Mouse (Mus musculus): ENCODE data around the gene Calhm1. TPM values are rescaled to one million over a fixed set of nuclear protein-coding genes. Genes with fewer than 3 reads are reported as not detected.

The Calhm1 gene
- polyA plus RNA-seq, 1 experiment from 2014 or later: not detected

DNA sequence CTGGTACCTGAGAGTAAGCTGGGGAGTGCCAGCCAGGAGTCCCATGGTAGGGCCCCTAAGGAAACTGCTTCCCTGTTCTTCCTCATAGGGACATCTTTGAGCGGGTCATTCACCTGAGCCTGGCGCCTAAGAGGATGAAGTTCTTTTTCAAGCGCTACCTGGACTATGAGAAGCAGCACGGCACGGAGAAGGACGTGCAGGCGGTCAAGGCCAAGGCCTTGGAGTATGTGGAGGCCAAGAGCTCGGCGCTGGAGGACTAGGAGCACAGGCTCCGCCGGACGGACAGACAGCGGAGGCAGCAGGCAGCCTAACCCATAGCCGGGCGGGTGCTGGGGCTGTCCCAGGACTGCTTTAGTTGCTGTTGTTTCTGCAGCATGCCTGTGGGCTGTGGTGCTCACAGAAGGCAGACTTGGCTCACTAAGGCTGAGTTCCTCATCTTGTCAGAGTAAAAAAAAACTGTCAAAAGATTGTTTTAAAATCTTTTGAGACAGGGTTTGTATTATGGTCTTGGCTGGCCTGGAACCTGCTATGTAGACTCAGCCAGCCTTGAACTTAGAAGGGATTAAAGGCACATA lies 13.4 kb downstream of the Calhm1 start:
- no peaks in the 10 kb centered on the region for H3K4me1 ChIP-seq (replicated peaks; ENCODE audit: control insufficient read depth, insufficient read depth, low read length)
- H3K36me3 ChIP-seq (ENCODE audit: control insufficient read depth, insufficient read depth, low read length): peaks cover 10% of the 10 kb centered on the region; the same call in 1 of the 2 replicates
- no peaks in the 10 kb centered on the region for H3K9me3 ChIP-seq (ENCODE audit: control insufficient read depth, low read length)
- H3K27ac ChIP-seq (ENCODE audit: low read depth, low read length): no peak overlapping the region
- DNase-seq (ENCODE audit: low spot score) (no peak), ATAC-seq (replicated peaks; ENCODE audit: low FRiP score) (no peak)
- H3K27me3 ChIP-seq (ENCODE audit: control insufficient read depth, insufficient read depth, low read length): no peaks in the 10 kb centered on the region
- no peak overlapping the region for H3K4me3 ChIP-seq (ENCODE audit: low read depth, low read length)
- no peak overlapping the region for H3K9ac ChIP-seq (ENCODE audit: low read length)
- H3K4me2 ChIP-seq (ENCODE audit: low read depth, low read length, severe bottlenecking): no peak overlapping the region
- 97% methylated on average over 15 of the region's 15 CpGs for WGBS

GRCm38 (mm10) chr19:47128835-47129234 lies 15.2 kb downstream of the Calhm1 start:
- WGBS: 93% methylated on average over 11 of the region's 11 CpGs
- no peak overlapping the region for H3K4me3 ChIP-seq (ENCODE audit: low read depth, low read length)
- H3K27ac ChIP-seq (ENCODE audit: low read depth, low read length): no peak overlapping the region
- H3K4me2 ChIP-seq (ENCODE audit: low read depth, low read length, severe bottlenecking): no peak overlapping the region
- no peaks in the 10 kb centered on the region for H3K27me3 ChIP-seq (ENCODE audit: control insufficient read depth, insufficient read depth, low read length)
- no peak for ATAC-seq (replicated peaks; ENCODE audit: low FRiP score)
- H3K9me3 ChIP-seq (ENCODE audit: control insufficient read depth, low read length): no peaks in the 10 kb centered on the region
- H3K9ac ChIP-seq (ENCODE audit: low read length): no peak overlapping the region
- H3K36me3 ChIP-seq (ENCODE audit: control insufficient read depth, insufficient read depth, low read length): peaks cover 10% of the 10 kb centered on the region; the same call in 1 of the 2 replicates
- no peak for DNase-seq (ENCODE audit: low spot score)
- H3K4me1 ChIP-seq (replicated peaks; ENCODE audit: control insufficient read depth, insufficient read depth, low read length): no peaks in the 10 kb centered on the region

DNA sequence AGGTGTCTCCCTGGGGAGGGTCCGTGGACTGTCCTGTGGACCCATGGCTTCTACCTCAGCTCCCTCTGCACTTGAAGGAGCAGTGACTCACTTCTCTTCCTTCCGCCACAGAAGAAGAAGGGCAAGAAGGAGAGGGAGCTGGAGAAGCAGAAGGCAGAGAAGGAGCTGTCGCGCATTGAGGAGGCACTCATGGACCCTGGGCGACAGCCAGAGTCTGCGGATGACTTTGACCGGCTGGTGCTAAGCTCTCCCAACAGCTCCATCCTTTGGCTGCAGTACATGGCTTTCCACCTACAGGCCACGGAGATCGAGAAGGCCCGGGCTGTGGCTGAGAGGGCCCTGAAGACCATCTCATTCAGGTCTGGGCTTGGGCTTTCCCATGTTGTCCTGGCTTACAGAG lies 15.9 kb downstream of the Calhm1 start:
- Histone ChIP-seq H3K36me3 (ENCODE audit: control insufficient read depth, insufficient read depth, low read length) (peaks cover 10% of the 10 kb centered on the region; the same call in 1 of the 2 replicates), H3K4me3 (ENCODE audit: low read depth, low read length) (no peak overlapping the region), H3K4me2 (ENCODE audit: low read depth, low read length, severe bottlenecking) (no peak overlapping the region), H3K27me3 (ENCODE audit: control insufficient read depth, insufficient read depth, low read length) (no peaks in the 10 kb centered on the region), H3K9me3 (ENCODE audit: control insufficient read depth, low read length) (no peaks in the 10 kb centered on the region), H3K4me1 (replicated peaks; ENCODE audit: control insufficient read depth, insufficient read depth, low read length) (no peaks in the 10 kb centered on the region), H3K9ac (ENCODE audit: low read length) (no peak overlapping the region), H3K27ac (ENCODE audit: low read depth, low read length) (no peak overlapping the region)
- ATAC-seq (replicated peaks; ENCODE audit: low FRiP score) (no peak), DNase-seq (ENCODE audit: low spot score) (no peak)
- 97% methylated on average over 10 of the region's 10 CpGs for WGBS

- no peaks in the 10 kb centered on the region for H3K27me3 ChIP-seq (ENCODE audit: control insufficient read depth, insufficient read depth, low read length)
- peaks cover 6% of the 10 kb centered on the region; the same call in 1 of the 2 replicates for H3K36me3 ChIP-seq (ENCODE audit: control insufficient read depth, insufficient read depth, low read length)
- H3K9me3 ChIP-seq (ENCODE audit: control insufficient read depth, low read length): no peaks in the 10 kb centered on the region
- H3K4me3 ChIP-seq (ENCODE audit: low read depth, low read length): no peak overlapping the region
- no peaks in the 10 kb centered on the region for H3K4me1 ChIP-seq (replicated peaks; ENCODE audit: control insufficient read depth, insufficient read depth, low read length)
- ATAC-seq (replicated peaks; ENCODE audit: low FRiP score) (no peak), DNase-seq (ENCODE audit: low spot score) (no peak)
- H3K9ac ChIP-seq (ENCODE audit: low read length): no peak overlapping the region
- H3K4me2 ChIP-seq (ENCODE audit: low read depth, low read length, severe bottlenecking): no peak overlapping the region
- WGBS: 32% methylated on average over 2 of the region's 2 CpGs
- H3K27ac ChIP-seq (ENCODE audit: low read depth, low read length): no peak overlapping the region
Measured at GRCm38 (mm10) chr19:47122802-47123201, 21.3 kb downstream of the Calhm1 start.

GRCm38 (mm10) chr19:47121054-47121453 lies 23.0 kb downstream of the Calhm1 start:
- DNase-seq (ENCODE audit: low spot score) (no peak), ATAC-seq (replicated peaks; ENCODE audit: low FRiP score) (no peak)
- Histone ChIP-seq H3K4me1 (replicated peaks; ENCODE audit: control insufficient read depth, insufficient read depth, low read length) (no peaks in the 10 kb centered on the region), H3K4me3 (ENCODE audit: low read depth, low read length) (no peak overlapping the region), H3K27me3 (ENCODE audit: control insufficient read depth, insufficient read depth, low read length) (no peaks in the 10 kb centered on the region), H3K9me3 (ENCODE audit: control insufficient read depth, low read length) (no peaks in the 10 kb centered on the region), H3K27ac (ENCODE audit: low read depth, low read length) (no peak overlapping the region), H3K36me3 (ENCODE audit: control insufficient read depth, insufficient read depth, low read length) (peaks cover 6% of the 10 kb centered on the region; the same call in 1 of the 2 replicates), H3K4me2 (ENCODE audit: low read depth, low read length, severe bottlenecking) (no peak overlapping the region), H3K9ac (ENCODE audit: low read length) (no peak overlapping the region)
- 49% methylated on average over 4 of the region's 4 CpGs for WGBS

GRCm38 (mm10) chr19:47118634-47119033 lies 25.4 kb downstream of the Calhm1 start:
- ATAC-seq (replicated peaks; ENCODE audit: low FRiP score) (no peak), DNase-seq (ENCODE audit: low spot score) (no peak)
- H3K9ac ChIP-seq (ENCODE audit: low read length): no peak overlapping the region
- no peaks in the 10 kb centered on the region for H3K4me1 ChIP-seq (replicated peaks; ENCODE audit: control insufficient read depth, insufficient read depth, low read length)
- peaks cover 5% of the 10 kb centered on the region; the same call in 1 of the 2 replicates for H3K36me3 ChIP-seq (ENCODE audit: control insufficient read depth, insufficient read depth, low read length)
- no peak overlapping the region for H3K4me2 ChIP-seq (ENCODE audit: low read depth, low read length, severe bottlenecking)
- no peaks in the 10 kb centered on the region for H3K27me3 ChIP-seq (ENCODE audit: control insufficient read depth, insufficient read depth, low read length)
- H3K4me3 ChIP-seq (ENCODE audit: low read depth, low read length): no peak overlapping the region
- no peaks in the 10 kb centered on the region for H3K9me3 ChIP-seq (ENCODE audit: control insufficient read depth, low read length)
- H3K27ac ChIP-seq (ENCODE audit: low read depth, low read length): no peak overlapping the region
- 95% methylated on average over 2 of the region's 2 CpGs for WGBS

DNA sequence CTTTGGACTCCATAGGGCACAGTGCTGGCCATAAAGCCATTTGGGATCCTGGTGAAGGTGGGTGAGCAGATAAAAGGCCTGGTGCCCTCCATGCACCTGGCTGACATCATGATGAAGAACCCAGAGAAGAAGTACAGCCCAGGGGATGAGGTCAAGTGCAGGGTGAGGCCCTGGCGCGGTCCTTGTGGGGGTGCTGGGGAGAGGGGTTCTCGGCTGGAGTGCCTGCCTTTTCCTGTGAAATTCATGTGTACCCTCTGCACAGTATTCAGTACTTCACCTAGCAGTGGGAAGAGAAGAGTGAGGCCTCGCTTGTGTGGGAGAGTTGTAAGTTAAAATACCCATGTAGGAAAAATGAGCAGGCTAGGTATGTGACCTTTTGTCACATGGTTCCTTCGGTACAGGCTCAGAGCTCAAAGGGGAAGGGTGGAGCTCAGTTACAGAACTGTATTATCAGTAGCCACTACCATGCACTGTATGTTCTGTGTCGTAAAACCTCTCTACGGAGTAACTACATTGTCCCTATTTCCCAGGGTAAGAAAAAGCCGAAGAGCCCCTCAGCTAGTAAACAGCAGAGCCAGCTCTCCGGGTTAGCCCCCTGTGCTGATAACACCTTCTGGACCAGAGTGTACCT lies 39.3 kb downstream of the Calhm1 start:
- Histone ChIP-seq H3K4me2 (ENCODE audit: low read depth, low read length, severe bottlenecking) (no peak overlapping the region), H3K4me3 (ENCODE audit: low read depth, low read length) (no peak overlapping the region), H3K27me3 (ENCODE audit: control insufficient read depth, insufficient read depth, low read length) (no peaks in the 10 kb centered on the region), H3K9me3 (ENCODE audit: control insufficient read depth, low read length) (no peaks in the 10 kb centered on the region), H3K4me1 (replicated peaks; ENCODE audit: control insufficient read depth, insufficient read depth, low read length) (no peaks in the 10 kb centered on the region), H3K27ac (ENCODE audit: low read depth, low read length) (no peak overlapping the region), H3K9ac (ENCODE audit: low read length) (no peak overlapping the region), H3K36me3 (ENCODE audit: control insufficient read depth, insufficient read depth, low read length) (peaks cover 30% of the 10 kb centered on the region)
- ATAC-seq (replicated peaks; ENCODE audit: low FRiP score) (no peak), DNase-seq (ENCODE audit: low spot score) (no peak)
- WGBS: 95% methylated on average over 9 of the region's 9 CpGs

DNA sequence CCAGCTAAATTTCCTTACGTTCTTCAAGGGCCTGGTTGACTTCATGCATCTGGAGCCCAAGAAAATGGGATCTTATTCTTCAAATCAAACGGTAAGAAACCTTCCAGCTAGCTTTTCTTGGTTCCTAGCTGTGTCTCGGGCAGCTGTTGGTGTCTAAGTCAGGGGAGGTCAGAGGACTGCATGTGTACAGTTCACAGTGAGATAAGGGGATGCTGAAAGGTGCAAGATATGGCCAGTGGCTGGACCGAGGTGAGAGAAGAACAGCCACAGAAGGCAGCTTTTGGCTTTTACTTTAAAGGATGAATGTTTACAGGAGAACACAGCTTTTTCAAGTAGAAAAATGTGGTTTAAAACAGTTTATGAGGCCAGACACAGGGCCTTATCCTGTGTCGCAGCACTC lies 43.0 kb downstream of the Calhm1 start:
- WGBS: 92% methylated on average over 5 of the region's 5 CpGs
- H3K36me3 ChIP-seq (ENCODE audit: control insufficient read depth, insufficient read depth, low read length): peaks cover 18% of the 10 kb centered on the region
- no peak overlapping the region for H3K9ac ChIP-seq (ENCODE audit: low read length)
- H3K4me1 ChIP-seq (replicated peaks; ENCODE audit: control insufficient read depth, insufficient read depth, low read length): no peaks in the 10 kb centered on the region
- DNase-seq (ENCODE audit: low spot score) (no peak), ATAC-seq (replicated peaks; ENCODE audit: low FRiP score) (no peak)
- no peak overlapping the region for H3K4me3 ChIP-seq (ENCODE audit: low read depth, low read length)
- H3K9me3 ChIP-seq (ENCODE audit: control insufficient read depth, low read length): no peaks in the 10 kb centered on the region
- H3K27ac ChIP-seq (ENCODE audit: low read depth, low read length): no peak overlapping the region
- no peak overlapping the region for H3K4me2 ChIP-seq (ENCODE audit: low read depth, low read length, severe bottlenecking)
- H3K27me3 ChIP-seq (ENCODE audit: control insufficient read depth, insufficient read depth, low read length): no peaks in the 10 kb centered on the region

Measured in forebrain, embryonic 11.5 days (tissue).